Mouse (Mus musculus) A20 (cell line): Measurements from ENCODE around the gene H2-Ob.
"Not testable (repeated sequence)": the region's sequence is repeated elsewhere in the genome, so short reads cannot be mapped to it uniquely, and the experiment has no call there.

Experiments used
- DNase-seq: peaks from one replicate; pipeline ENCODE4 v3.0.0-alpha.2; 2011; ENCODE audit warnings: low read depth, low spot score

Gene H2-Ob

DNA sequence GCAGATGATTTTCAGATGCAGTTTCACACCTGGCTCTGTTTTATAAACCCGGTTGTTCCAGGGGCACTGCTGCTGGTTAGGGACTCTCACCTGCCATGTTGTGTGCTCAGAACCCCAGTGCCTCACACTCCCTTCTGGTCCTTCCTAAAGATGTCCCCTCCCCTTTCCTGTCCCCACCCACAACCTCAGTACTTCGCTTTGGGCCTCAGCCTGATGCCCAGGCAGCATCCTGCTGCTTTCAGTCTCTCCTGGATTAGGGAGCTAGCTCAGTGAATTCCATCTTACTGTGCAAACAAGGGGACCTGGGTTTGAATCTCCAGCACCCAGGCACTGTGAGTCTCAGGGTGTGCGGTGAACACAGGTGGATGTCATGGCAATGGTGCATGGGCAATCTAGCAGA, 31.2 kb upstream of the H2-Ob start:
- DNase-seq, result no peak

DNA sequence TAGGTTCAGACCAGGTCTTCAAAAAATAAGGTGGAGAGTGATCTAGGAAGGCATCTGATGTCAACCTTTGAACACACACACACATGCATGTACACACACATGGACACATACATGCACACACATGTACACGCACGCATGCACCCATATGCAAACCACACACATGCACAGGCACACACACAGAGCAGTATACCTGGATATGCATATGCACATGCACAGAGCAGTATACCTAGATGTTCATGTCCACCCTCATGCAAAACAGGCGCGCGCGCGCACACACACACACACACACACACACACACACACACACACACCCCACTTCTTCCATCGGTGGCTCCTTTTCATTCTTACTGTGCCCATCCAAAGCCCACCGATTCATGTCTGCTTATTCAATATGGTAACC, 30.8 kb upstream of the H2-Ob start:
- DNase-seq, result no peak

DNA sequence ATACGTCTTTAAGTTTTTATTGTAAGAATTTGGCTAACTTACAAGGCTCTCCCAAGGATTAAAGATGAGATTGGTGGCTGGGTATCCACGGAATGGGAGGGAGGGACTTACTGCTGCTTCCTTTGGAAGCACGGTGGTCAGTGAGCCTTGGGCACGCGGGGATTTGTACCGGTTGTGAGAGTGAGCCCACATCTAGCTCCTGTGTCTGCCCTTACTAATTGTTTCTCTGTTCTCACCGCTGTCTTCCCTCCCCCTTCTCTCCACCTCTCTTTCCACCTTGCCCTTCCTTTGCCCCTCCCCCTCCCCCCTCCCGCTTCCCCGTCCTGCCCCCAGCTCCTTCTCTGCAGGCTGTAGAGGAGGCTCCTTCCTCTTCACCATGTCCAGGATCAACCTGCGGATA, 30.3 kb upstream of the H2-Ob start:
- no peak for DNase-seq

DNA sequence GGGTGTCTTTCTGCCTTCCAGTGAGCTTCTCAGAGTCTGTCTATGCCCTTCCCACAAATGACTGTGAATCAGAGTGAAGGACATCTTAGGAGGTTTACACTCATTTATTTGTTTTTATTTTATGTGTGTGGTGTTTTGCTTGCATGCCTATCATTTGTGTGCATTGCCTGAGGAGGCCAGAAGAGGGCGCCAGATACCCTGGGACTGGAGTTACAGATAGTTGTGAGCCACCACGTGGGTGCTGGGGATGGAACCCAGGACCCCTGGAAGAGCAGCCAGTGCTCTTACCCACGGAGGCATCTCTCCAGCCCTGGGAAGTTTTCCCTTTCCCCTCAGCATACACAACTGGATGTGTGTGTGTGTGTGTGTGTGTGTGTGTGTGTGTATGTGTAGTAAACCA, 29.0 kb upstream of the H2-Ob start:
- DNase-seq, result no peak

DNA sequence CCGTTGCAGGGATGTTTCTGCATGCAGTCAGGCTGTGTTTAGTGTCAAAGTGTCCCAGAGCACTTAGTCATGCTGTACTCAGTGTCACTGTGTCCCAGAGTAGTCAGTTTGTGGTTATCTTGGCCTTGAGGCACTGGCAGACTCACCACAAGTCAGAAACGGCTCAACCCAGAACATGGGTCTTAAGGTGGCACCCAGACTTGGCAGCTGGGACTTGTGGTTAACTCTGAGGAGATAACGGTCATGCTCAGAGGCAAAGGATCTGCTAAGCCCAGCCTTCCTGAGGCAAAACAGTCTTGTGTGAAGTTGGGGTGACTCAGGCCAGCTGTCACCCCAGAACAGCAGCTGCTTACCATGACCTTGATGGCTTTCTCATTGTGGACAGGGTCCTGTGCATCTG, 28.1 kb upstream of the H2-Ob start:
- DNase-seq, result no peak

DNA sequence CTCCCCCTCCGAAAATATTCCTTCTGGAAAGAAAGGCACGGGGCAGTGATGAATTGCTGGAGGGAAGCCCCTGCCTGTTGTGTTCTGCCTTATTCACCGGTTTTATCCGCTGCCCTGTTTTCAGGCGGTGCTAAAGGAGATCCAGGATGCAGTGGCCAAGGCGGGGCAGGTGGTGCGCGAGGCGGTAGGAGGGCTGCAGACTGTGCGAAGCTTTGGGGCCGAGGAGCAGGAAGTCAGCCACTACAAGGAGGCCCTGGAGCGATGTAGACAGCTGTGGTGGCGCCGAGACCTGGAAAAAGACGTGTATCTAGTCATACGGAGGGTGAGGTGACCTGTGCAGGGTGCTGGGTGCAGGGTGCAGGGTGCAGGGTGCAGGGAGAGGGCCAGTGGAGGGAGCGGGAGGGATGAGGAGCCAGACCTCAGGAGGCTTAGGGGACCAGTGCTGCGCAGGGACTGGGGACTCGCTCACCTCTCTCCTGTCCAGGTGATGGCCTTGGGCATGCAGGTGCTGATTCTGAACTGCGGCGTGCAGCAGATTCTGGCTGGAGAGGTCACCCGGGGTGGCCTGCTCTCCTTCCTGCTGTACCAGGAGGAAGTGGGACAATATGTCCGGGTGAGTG, 26.8 kb upstream of the H2-Ob start:
- no peak for DNase-seq

DNA sequence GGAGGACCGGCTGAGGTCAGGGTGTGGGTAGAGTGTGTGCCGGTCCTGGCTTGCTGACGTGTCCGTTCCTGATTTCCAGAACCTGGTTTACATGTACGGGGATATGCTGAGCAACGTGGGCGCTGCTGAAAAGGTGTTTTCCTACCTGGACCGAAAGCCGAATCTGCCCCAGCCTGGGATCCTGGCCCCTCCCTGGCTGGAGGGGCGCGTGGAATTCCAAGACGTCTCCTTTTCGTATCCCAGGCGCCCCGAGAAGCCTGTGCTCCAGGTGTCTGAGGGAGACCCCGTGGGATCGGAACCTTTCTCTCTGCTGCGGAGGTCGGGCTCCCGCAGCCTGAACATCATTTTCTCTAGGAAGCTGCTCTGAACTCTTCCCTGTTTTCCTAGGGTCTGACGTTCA, 24.8 kb upstream of the H2-Ob start:
- no peak for DNase-seq

DNA sequence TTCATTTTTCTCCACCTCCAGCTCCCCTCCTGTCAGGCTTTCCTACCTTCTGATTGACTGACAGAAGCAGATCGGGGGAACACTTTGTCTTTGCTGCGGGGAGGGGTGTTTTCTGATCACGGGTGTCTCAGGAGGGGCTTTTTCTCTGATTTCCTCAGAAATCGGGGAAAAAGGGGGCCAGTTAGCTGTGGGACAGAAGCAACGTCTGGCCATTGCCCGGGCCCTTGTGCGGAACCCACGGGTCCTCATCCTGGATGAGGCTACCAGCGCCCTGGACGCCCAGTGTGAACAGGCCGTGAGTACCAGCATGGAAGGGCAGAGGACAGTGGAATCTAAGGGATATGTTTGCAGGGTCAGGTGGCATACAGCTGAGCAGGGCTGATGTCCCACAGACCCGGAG, 23.5 kb upstream of the H2-Ob start:
- DNase-seq, result no peak

DNA sequence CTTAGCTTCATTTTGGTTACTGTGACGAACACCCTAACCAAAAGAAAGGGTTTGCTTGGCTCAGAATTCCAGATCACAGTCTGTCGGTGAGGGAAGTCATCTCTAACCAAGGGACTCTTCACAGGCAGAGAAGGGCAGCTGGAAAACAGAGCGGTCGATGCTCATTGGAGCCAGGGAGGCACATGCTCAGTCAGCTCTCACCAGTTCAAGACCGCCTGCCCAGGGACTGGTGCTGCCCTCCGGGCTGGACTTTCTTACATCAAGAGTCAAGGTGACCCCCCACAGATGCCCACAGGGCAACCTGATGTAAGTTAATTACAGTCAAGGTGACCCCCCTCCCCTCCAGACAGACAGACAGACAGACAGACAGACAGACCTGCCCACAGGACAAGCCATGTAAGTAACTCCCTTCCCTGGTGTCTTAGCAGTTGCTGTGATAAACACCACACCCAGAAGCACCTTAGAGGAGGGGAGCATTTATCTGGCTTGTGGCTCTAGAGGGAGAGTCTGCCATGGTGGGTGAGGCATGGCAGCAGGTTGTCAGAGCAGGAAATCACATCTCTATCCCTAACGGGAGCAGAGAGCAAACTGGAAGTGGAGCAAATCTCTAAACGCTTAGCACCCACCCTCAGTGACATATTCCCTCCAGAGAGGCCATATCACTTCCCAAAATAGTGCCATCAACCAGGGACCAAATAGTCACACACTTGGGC, 21.3 kb upstream of the H2-Ob start:
- DNase-seq, result no peak

DNA sequence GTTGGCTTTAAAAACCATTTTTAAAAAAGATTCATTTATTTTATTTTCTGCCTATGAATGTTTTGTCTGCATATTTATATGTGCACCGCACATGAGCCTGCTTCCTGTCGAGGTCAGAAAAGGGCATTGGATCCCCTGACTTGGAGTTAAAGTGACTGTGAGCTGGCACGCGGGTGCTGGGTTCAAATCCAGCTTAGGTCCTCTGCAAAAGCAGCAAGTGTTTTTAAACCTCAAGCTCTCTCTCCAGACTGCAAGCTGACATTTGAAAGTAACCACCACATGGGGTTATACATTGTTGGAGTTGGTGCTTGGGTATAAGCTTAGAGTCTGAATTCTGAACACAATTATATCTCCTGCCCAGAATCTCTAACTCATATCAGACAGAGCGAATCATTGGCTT, 20.7 kb upstream of the H2-Ob start:
- no peak for DNase-seq

DNA sequence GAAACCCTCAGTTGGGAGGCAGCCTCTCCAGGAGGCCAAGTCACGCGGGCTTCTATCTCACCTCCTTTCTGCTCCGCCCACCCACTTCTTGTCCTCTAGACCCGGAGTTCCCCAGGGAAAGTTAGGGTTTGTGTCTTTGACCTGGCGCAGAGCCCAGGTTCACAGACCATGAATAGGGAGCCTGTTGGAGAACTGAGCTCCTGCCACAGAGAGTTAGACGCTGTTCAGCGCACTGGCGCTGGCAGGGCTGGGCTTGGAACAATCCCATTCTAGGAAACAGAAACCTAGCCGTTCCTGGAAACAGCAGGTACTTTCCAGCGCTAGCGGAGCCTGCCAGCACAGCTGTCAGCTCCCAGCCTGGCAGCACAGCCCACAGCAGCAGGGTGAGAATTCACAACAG, 20.0 kb upstream of the H2-Ob start:
- no peak for DNase-seq

DNA sequence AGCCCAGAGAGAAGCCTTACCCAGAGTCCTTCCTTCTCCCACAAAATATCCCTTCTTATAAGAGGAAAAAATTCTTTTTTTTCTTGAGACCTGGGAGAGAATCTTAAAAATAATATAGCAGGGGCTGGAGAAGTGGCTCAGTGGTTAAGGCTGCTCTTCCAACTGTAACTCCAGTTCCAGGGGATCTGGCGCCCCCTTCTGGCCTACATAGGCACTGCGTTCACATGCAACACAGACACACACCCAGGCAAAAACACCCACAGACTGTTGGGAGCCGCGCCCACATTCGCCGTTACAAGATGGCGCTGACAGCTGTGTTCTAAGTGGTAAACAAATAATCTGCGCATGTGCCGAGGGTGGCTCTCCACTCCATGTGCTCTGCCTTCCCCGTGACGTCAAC, 19.6 kb upstream of the H2-Ob start:
- DNase-seq, result peak; percentile 50

DNA sequence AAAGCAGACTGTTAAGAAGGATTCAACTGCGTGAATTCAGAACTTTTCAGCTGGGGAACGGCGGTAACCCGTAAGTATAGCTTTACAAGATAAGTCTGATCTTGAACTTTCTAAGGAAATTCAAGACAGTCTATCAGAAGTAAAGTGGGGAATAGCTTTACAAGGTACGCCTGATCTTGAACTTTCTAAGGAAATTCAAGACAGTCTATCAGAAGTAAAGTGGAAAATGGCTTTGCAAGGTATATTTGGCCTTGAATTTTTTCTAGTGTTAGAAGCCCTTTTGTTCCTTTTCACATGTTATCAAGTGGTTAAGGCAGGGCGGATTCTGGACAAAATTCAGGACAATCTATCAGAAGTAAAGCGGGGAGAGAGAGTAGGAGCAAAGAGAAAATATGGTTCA, 18.9 kb upstream of the H2-Ob start:
- not testable (repeated sequence) for DNase-seq

DNA sequence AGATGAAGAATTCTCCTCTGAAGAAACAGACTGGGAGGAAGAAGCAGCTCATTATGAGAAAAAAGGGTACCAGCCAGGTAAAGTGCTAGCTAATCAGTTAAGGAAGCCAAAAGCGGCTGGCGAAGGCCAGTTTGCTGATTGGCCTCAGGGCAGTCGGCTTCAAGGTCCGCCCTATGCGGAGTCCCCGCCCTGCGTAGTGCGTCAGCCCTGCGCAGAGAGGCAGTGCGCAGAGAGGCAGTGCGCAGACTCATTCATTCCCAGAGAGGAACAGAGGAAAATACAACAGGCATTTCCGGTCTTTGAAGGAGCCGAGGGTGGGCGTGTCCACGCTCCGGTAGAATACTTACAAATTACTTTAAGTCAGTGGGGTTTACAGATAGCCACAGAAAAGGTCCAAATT, 18.3 kb upstream of the H2-Ob start:
- not testable (repeated sequence) for DNase-seq

DNA sequence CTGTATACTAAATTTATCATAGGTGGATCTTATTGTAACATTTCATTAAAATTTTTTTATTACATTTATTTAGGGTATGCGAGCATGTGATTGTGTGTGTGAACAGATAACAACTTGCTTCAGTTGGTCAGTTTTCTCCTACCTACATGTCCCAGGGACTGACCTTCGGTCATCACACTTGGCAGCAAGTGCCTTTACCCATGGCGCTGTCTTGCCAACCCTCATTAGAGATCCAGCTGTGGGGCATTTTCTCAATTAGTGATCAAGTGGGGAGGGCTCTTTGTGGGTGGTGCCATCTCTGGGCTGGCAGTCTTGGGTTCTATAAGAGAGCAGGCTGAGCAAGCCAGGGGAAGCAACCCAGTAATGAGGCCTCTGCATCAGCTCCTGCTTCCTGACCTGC, 13.9 kb upstream of the H2-Ob start:
- DNase-seq, result no peak

DNA sequence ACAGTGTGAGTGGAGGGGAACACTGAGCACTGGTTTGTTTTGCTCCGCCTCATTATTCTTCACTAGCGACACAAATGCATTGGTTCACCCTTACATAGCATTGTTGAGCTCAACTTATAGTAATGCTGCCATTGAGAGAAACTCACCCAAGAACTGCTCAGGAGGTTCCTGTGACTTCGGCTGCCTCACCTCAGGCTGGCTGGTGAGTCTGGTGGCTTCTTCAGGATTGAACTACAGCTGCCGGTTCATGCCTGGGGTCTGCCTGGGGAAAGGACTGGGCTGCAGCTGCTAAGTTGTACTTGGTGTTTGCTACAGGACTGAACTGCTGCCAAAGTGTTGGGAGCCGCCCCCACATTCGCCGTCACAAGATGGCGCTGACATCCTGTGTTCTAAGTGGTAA, 13.3 kb upstream of the H2-Ob start:
- DNase-seq, result no peak

DNA sequence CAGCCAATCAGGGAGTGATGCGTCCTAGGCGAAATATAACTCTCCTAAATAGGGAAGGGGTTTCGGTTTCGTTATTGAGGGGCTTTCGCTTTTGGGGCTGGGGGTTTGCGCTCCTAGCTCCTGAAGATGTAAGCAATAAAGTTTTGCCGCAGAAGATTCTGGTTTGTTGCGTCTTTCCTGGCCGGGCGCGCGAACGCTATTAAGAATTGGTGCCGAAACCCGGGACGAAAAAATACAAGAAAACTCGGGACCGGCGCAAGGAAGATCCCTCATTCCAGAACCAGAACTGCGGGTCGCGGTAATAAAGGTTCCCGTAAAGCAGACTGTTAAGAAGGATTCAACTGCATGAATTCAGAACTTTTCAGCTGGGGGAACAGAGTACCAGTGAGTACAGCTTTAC, 12.8 kb upstream of the H2-Ob start:
- DNase-seq, result not testable (repeated sequence)

DNA sequence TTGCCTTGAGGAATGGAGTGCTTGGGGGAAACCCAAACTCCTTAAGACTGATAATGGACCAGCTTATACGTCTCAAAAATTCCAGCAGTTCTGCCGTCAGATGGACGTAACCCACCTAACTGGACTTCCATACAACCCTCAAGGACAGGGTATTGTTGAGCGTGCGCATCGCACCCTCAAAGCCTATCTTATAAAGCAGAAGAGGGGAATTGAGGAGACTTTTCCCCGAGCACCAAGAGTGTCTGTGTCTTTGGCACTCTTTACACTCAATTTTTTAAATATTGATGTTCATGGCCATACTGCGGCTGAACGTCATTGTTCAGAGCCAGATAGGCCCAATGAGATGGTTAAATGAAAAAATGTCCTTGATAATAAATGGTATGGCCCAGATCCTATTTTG, 7.7 kb upstream of the H2-Ob start:
- not testable (repeated sequence) for DNase-seq

DNA sequence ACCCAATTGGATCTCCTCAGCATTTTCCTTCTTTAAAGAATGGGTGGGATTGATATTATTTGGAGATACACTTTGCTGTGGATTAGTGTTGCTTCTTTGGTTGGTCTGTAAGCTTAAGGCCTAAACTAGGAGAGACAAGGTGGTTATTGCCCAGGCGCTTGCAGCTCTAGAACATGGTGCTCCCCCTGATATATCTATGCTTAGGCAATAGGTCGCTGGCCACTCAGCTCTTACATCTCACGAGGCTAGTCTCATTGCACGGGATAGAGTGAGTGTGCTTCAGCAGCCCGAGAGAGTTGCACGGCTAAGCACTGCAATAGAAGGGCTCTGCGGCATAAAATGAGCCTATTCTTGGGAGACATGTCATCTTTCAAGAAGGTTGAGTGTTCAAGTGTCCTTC, 6.7 kb upstream of the H2-Ob start:
- DNase-seq, result not testable (repeated sequence)

DNA sequence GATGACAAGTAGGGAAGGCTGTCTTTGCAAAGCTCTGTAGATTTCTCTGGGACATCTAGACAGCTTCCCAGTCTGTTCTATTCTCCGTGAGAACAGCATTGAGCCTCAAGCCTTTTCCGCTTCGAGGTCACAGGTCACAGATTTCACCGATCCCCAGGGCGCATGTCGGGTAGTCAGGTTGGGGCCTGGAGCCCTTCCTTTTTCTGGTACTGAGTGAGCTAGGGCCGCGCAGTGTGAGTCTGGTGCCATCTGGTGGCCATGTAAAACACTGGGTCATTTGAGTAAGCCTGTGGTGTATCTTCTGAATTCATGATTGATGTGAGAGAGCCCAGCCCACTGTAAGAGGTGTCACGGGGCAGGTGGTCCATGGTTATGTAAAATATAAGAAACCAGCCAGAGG, 3.8 kb upstream of the H2-Ob start:
- peak; percentile 92 for DNase-seq

DNA sequence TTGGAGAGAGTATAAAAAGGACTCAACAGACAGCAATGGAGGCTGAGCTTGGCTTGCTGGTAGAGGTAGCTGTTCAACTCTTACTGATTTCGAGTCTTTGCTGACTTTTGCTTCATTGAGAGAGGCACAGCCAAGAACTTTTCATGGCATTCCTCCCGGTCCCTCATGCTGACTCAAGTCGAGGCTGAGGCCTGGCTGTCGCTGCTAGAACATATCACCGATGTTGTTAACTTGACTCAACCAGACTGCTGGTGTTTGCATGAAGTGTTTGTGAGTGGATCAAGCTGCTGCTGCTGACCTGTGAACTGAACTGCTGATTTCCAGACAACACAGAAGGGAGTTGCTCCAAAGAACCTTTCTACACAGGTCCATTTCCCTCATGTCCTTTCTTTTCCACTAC, 2.0 kb upstream of the H2-Ob start:
- no peak for DNase-seq

DNA sequence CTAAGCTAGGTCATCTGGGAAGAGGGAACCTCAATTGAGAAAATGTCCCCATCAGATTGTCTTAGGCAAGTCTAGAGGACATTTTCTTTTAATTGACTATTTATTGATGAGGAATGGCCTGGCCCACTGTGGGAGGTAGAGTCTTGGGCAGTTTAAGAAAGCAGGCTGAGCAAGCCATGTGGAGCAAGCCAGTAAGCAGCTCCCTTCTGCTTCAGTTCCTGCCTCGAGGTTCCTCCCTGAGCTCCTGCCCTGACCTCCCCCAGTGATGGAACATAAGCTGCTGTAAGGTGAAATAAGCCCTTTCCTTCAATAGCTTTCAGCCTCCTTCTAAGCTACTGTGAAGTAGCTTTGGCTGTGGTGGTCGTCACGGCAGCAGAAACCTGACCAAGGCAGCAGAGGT, 962 bp upstream of the H2-Ob start:
- no peak for DNase-seq

DNA sequence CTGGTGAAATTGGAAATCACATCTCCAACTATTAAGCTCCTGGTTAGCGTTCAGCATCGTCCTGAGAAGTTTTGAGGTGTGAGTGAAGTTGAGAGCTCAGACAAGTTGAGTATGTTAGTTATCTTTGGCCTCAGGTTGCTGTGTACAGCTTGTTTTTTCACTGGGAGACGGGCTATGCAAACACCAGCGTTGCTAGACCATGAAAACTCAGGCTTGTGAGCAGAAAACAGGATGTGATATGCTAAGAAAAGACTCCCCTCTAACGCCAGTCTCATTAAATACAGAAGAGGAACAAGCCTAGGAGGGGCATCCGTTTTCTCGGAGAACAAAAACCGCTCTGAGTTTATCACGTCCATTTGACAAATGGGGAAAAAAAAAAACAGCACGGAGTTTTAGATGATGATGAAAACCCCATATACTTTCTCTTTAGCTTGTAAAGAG, 918 bp downstream of the H2-Ob start:
- DNase-seq, result peak; percentile 88

DNA sequence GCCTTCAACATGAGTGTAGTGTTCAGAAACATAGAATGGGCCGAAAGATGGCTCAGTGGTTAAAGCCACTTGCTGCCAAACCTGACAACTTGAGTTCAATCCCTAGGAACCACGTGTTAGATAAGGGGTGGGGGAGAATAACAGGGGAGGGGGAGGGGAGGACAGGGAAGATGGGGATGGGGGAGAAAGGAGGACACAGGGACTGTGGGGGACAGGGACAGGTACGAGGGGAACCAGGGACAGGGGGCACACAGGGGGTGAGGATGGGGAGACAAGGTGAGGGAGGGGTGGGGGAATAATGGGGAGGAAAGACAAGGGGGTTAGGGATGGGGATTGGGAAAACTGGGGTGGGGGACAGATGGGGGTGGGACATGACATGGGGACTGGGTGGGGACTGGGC, 1.7 kb downstream of the H2-Ob start:
- DNase-seq, result no peak
